Mouse (Mus musculus) adipocyte (in vitro differentiated cells): ENCODE results near the gene Slc30a7.
"Not testable (repeated sequence)": the region's sequence is repeated elsewhere in the genome, so short reads cannot be mapped to it uniquely, and the experiment has no call there.

Experiments
- DNase-seq: peaks from one replicate; pipeline ENCODE4 v3.0.0-alpha.2; 2016; ENCODE audit warnings: low spot score

The Slc30a7 gene

GRCm38 (mm10) chr3:115944376-115944775 lies 62.8 kb downstream of the Slc30a7 start:
- no peak for DNase-seq

- no peak for DNase-seq
These were observed 65.7 kb downstream of the Slc30a7 start for GRCm38 (mm10) chr3:115941464-115941863.

- no peak for DNase-seq
These were observed 66.7 kb downstream of the Slc30a7 start for GRCm38 (mm10) chr3:115940510-115940909.

GRCm38 (mm10) chr3:115937807-115938206 lies 69.4 kb downstream of the Slc30a7 start:
- no peak for DNase-seq

GRCm38 (mm10) chr3:115936734-115937599 lies 70.2 kb downstream of the Slc30a7 start:
- peak; percentile 52 for DNase-seq

- no peak for DNase-seq
These were observed 73.7 kb downstream of the Slc30a7 start for GRCm38 (mm10) chr3:115933293-115934186.

GRCm38 (mm10) chr3:115931701-115932100 lies 75.5 kb downstream of the Slc30a7 start:
- DNase-seq = no peak

GRCm38 (mm10) chr3:115926531-115926930 lies 80.7 kb downstream of the Slc30a7 start:
- no peak for DNase-seq

GRCm38 (mm10) chr3:115924401-115925190 lies 82.6 kb downstream of the Slc30a7 start:
- no peak for DNase-seq

- DNase-seq = not testable (repeated sequence)
These were observed 99.8 kb downstream of the Slc30a7 start for GRCm38 (mm10) chr3:115907406-115907805.

- no peak for DNase-seq
These were observed 101.6 kb downstream of the Slc30a7 start for GRCm38 (mm10) chr3:115905567-115905966.

GRCm38 (mm10) chr3:115905067-115905466 lies 102.1 kb downstream of the Slc30a7 start:
- no peak for DNase-seq

GRCm38 (mm10) chr3:115902301-115902956 lies 104.8 kb downstream of the Slc30a7 start:
- DNase-seq = no peak

- no peak for DNase-seq
These were observed 108.8 kb downstream of the Slc30a7 start for GRCm38 (mm10) chr3:115898354-115898948.

GRCm38 (mm10) chr3:115893166-115893565 lies 114.0 kb downstream of the Slc30a7 start:
- no peak for DNase-seq

GRCm38 (mm10) chr3:115892341-115892740 lies 114.9 kb downstream of the Slc30a7 start:
- no peak for DNase-seq
